Mouse (Mus musculus) c-Kit-positive CD71-positive TER-119-negative erythroid progenitor cells, embryonic 14.5 days (primary cell): Measurements from ENCODE around the gene Spock1.

Experiments
- DNase-seq: peaks from one replicate; pipeline ENCODE4 v3.0.0-alpha.2; 2013; ENCODE audit warnings: low read depth

Spock1 gene

DNA sequence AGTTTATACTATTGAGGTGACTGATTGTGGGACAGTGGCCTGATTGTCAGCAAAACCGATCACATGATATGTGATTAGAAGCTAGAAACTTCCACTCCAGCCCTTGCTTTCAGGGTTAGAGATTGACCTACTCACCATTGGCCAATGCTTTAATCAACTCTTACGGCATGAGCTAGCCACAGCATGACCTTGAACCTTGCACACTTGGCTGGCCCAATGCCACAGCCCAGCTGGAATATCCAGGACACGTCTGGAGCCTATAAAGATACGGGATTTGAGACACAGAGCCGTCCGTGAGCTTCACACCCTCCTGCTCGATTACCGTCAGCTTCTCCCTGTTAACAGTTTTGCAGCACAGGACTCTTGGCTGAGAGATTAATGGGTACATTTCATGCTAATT lies 251.5 kb downstream of the Spock1 start:
- DNase-seq, result no peak

GRCm38 (mm10) chr13:57654362-57654761 lies 253.8 kb downstream of the Spock1 start:
- no peak for DNase-seq

DNA sequence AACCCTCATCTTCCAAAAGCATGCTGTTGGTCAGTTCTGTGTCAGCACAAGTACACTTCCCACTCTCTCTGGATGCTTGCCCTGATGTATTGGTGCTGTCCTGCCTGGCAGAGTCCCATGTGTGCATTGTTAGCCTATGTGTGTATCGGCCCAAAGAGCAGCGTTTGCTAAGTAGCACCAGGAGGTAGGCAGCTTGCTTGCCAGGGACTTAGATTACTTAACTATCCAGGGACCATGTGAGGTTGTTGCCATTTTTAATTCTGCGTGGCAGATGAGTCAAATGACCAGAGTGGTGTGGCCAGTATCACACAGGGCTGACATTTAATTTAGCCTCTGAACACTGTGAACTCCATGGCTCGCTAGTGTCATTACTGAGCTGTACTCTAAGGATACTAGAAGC lies 256.9 kb downstream of the Spock1 start:
- DNase-seq, result no peak

DNA sequence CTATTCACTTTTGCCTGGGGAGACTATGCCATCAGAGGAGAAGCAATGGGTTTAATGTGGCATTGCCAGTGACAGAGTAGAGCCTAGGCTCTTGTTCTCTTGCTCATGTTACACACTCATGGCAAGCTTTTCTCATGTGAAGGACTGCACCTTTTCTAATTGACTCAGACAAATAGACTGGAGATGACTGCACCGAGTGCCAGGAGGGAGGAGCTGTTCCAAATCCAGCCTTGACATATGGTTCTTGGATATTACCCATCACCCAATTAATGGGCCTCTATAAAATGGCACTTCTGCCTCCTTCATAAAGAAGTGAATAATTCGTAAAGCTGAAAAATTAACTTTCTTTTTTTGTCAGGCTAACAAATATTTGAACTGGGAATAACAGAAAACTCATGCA lies 259.3 kb downstream of the Spock1 start:
- no peak for DNase-seq

DNA sequence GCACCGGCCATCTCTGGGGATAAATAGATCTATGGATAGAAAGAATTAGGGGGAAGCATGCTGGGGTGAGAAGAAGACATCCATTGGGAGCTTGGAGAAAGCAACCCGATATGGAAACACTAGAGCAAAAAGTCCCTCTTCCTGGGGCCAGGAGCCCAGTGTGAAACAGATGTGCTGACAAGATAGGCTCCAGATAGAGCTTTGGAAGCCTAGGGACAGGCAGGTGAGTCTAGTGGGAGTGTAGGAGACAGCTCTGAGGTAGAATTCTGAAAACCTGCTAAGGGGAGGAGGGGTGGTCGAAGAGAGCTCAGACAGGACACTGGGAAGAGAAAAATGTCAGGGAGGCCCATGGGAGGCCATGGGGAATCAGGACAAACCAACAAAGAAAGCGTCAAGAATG lies 260.7 kb downstream of the Spock1 start:
- no peak for DNase-seq

GRCm38 (mm10) chr13:57643036-57643435 lies 265.1 kb downstream of the Spock1 start:
- DNase-seq, result no peak

- DNase-seq, result no peak
These were observed 266.5 kb downstream of the Spock1 start for GRCm38 (mm10) chr13:57641649-57642048.

GRCm38 (mm10) chr13:57640968-57641367 lies 267.2 kb downstream of the Spock1 start:
- DNase-seq, result no peak

- DNase-seq, result no peak
These were observed 269.3 kb downstream of the Spock1 start for GRCm38 (mm10) chr13:57638820-57639219.

- no peak for DNase-seq
These were observed 270.5 kb downstream of the Spock1 start for GRCm38 (mm10) chr13:57637606-57638132.

DNA sequence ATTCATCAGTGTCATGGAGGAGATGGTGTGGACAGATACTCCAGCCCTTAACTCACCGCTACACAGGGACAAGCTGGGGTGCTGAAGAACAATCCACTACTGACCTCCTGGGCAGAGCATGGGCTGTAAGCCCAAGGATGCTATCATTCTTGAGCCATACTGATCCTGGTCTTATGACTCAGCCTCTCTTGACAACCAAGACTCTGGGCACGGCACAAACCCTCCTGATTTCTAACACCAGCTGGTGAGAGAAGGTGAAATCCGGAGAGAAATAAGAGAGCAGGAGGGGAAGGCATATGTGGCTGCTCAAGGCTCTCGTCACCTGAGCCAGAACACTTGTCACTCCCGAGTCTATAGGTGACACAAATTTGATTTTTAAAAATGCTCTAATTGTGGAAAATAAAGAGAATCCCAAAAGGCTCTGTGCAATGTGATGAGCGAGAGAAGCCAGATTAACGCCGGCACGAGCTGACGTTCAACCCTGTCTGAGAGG lies 271.0 kb downstream of the Spock1 start:
- DNase-seq, result no peak

- no peak for DNase-seq
These were observed 271.7 kb downstream of the Spock1 start for GRCm38 (mm10) chr13:57636196-57637015.

DNA sequence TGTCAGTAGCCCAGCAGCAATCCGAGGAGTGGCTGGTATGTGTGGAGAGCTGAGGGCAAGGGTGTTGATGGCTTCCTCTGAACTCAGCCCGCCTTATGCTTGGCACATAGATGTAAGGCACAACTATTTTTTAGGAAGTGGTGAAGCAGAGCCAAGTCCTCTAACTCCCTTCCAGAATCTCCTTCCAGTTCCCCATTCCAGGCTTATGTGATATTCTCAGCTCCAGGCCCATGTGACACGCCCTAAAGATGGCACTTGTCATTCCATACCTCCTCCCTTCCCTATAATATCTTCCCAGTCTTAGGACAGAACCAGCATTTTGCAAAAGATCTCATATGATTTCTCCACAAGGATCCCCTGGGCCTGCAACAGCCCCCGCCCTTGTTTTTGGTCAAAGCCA lies 277.6 kb downstream of the Spock1 start:
- DNase-seq, result no peak

- DNase-seq, result peak; percentile 29
These were observed 279.9 kb downstream of the Spock1 start for GRCm38 (mm10) chr13:57628218-57628617.

GRCm38 (mm10) chr13:57626434-57626833 lies 281.7 kb downstream of the Spock1 start:
- no peak for DNase-seq

DNA sequence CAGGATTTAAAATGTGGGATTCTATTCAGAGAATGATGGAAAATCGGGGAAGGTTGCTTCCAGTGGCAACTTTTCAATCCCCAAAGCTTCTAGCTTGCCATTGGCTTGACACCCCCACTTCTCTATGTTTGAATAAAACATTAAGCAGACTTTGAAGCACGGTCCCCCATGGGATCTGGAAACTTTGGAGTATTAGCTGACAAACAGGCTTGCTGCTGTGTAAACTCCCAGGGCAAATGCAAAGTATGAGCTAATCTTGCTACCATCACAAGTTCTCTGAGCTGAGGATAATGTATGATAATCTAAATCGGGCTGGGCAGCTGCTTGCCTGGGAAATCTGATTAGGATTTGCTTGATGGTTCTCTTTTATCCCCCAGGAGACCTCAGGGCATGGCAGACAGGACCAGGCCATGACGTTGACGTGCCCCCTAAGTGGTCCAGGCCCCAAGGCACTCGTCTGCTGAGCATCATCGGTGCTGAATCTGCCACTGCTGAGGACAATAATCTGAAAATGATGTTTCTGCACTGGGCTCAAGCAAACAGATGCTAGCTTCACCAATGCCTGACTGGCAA lies 284.1 kb downstream of the Spock1 start:
- DNase-seq, result no peak

- DNase-seq, result no peak
These were observed 288.9 kb downstream of the Spock1 start for GRCm38 (mm10) chr13:57619079-57619768.

DNA sequence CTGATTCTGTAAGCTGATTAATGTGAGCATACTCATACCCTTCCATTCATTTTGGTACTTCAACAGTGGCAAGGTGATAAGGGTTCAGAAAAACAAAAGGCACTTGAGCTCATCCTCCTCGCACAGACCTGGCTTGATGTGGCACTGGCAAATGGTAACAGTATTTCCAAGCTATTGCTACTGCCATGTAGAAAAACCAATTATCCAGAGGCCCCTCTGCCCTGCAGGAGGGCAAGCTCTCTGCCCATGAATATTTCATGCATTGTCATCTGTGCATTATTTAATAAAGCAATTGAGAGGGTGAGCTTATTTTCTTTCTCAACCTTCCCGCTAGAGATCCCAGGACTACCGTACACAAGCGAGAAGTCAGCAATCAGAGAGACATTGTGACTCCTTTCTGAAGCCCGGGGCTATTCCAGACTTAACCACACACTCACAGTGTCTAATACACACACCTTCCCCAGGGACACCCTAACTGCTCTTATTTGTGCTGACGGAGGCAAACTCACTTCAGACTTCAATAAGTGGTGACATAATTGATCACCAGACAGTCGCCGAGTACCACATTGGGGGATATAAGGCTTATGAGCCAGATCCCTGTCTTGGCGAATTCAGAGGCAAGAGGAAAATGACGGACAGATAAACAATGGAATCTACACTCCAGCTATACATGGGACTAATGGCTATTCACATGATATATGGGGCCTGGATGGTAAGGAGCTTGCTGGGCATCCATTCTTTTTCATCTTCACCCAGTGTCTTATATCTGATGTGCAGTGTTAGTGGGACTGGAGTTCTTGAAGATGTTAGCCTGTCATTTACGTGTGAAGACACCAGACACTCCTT lies 296.6 kb downstream of the Spock1 start:
- DNase-seq, result no peak

DNA sequence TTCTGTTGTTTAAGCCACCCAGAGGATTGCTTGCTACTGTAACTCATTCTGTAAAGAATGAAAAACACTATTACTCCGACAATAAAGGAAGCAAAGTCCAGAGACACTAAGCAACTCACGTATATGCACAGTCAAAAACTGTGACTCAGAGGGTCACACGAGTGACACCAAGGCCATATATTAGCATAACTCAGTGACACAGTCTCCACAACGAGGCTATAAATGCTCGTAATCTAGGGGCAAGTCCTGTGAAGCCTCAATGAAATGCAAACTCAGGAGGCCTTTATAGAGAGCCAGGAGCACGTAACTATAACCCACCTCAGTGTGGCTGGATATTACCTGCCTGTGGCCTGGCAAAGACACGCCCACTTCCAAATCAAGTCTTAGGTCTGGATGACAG lies 298.2 kb downstream of the Spock1 start:
- no peak for DNase-seq

- DNase-seq, result no peak
These were observed 303.7 kb downstream of the Spock1 start for GRCm38 (mm10) chr13:57604437-57604836.

- no peak for DNase-seq
These were observed 304.9 kb downstream of the Spock1 start for GRCm38 (mm10) chr13:57603226-57603625.

DNA sequence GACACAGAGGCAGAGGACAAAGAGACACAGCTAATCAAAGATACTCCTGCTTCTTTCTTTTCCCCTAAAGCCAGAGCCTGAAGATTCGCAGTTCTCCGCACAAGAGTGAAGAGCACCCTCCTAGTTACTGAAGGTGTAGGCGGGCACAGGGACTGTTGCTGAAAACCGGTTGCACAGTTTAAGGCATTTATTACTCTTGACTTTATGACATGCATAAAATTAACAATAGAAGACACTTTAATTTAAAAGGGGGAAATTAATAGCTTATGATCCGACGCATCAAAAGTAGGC lies 312.4 kb downstream of the Spock1 start:
- no peak for DNase-seq
